Mouse (Mus musculus) v-Abl transformed pro-B cells (cell line): ENCODE measurements around the gene Olfr1202.

Experiments
- in situ Hi-C, 2 experiments: fragments of 400-800 bp; cut with MboI; formaldehyde crosslinking; loops; one replicate each; pipeline ENCODE4 v1.15.1; 2025; ENCODE audit not compliant: unreplicated experiment in 2 of 2

Olfr1202 gene

DNA sequence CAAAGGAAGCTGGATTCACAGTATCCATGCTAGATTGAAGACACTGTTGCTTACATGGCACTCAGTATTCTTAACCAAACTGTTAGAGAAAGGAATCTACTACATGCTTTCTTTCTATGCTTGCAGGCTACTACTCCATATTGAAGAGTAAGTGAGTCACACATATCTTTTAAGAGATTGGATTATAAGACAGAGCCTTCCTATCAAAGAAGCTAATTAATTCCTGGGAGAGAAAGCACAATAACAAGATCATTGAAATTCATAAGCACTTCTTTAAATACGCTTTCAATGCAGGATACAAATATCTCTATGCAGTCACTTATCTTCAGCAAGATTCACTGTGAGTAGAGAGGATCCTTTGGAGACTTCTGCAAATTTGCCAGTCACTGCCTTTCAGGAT lies at the start of gene Olfr1202:
Olfr1202 (plus strand) TSS at position 301 of the 400 bp plus-strand sequence.
- in situ Hi-C loops = no loop called here

DNA sequence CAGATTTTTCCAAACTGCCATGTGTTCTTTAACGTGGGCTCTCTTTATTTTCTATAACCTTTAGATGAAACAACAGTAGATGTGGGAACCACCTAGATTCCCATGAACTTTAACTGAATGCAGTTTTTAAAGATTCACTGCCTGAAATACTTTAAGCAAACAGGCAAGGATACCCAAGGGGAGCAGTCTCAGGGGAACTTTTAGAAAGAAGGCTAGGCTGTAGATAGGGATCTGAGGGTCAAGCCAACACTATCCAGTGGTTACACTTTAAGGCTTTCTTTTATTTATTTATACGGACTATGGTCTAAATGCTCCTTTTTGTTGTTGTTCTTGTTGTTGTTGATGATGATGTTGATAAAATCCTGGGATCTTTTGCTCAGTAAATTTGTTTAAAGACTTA lies 43.9 kb upstream of the Olfr1202 start, which contains the start of gene Olfr1200:
Olfr1200 (minus strand) TSS at position 101 of the 400 bp plus-strand sequence.
- in situ Hi-C loops = no loop called here

DNA sequence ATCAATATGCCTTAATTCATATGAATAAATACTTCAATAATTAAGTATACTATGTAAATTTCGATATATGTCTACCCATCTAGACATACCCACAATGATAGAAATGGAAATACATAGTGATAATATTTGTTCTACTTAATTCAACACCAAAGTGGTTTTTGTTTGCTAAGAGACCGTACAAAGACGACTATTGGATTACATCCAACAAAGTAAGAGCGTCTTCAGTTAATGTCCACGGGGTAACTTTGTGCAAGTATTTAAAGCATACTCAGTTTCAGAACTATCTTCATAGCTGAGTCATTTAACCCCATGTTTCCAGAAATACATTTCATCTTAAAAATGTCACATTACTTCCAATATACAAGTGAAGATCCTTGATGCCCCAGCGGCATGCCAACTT lies 21.6 kb upstream of the Olfr1202 start, which contains the start of gene Olfr1201:
Olfr1201 (plus strand) TSS at position 301 of the 400 bp plus-strand sequence.
- in situ Hi-C loops = no loop called here

DNA sequence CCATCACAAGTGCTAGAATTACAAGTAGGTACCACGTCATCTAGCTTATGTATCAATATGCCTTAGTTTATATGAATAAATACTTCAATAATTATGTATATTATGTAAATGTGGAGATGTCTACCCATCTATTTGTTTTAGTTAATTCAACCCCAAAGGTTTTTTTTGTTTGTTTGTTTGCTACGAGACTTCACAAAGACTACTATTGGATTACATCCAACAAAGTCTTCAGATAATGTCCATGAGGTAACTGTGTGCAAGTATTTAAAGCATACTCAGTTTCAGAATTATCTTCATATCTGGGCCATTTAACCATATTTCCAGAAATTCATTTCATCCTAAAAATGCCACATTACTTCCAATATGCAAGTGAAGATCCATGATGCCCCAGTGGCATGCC lies 15.1 kb downstream of the Olfr1202 start, which contains the start of gene Olfr1205:
Olfr1205 (plus strand) TSS at position 301 of the 400 bp plus-strand sequence.
- in situ Hi-C loops = no loop called here

DNA sequence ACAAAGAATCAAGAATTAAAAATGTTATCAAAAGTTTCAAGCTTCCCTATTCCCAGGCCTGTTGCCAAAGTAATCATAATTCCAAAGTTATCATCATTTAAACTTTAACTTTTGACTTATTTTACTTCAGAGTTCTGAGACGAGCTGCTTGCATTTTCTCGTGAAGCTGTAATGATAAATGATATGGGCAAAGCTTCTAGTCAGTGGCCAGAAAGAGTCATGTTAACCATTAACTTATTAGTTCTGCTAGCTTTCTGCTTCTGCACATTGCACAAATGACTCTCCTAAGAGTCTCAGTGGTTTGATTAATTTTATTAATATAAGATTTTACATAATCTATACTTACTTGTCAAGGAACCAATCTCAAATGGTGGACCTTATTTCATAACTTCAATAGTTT lies 24.2 kb downstream of the Olfr1202 start:
- in situ Hi-C loops = no loop called here

DNA sequence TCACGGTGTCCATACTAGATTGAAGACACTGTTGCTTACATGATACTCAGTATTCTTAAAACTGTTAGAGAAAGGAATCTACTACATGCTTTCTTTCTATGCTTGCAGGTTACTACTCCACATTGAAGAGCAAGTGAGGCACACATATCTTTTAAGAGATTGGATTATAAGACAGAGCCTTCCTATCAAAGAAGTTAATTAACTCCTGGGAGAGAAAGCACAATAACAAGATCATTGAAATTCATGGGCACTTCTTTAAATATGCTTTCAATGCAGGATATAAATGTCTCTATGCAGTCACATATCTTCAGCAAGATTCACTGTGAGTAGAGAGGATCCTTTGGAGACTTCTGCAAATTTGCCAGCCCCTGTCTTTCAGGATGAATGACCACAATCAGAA lies 34.7 kb downstream of the Olfr1202 start, which contains the start of gene Olfr1204:
Olfr1204 (plus strand) TSS at position 301 of the 400 bp plus-strand sequence.
- in situ Hi-C loops = no loop called here

DNA sequence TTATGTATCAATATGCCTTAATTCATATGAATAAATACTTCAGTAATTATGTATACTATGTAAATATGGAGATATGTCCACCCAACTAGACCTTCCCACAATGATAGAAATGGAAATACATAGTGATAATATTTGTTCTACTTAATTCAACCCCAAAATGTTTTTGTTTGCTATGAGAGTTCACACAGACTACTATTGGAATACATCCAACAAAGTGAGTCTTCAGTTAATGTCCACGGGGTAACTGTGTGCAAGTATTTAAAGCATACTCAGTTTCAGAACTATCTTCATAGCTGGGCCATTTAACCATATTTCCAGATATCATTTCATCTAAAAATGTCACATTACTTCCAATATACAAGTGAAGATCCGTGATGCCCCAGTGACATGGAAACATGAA lies 48.6 kb downstream of the Olfr1202 start, which contains the start of gene Olfr1206:
Olfr1206 (plus strand) TSS at position 301 of the 400 bp plus-strand sequence.
- in situ Hi-C loops = no loop called here
